Mouse (Mus musculus): Measurements from ENCODE around the gene Gstm6. TPM values are rescaled to one million over a fixed set of nuclear protein-coding genes. Genes with fewer than 3 reads are reported as not detected.

The Gstm6 gene
- polyA plus RNA-seq, 1 experiment from 2014 or later: 17.9 TPM

DNA sequence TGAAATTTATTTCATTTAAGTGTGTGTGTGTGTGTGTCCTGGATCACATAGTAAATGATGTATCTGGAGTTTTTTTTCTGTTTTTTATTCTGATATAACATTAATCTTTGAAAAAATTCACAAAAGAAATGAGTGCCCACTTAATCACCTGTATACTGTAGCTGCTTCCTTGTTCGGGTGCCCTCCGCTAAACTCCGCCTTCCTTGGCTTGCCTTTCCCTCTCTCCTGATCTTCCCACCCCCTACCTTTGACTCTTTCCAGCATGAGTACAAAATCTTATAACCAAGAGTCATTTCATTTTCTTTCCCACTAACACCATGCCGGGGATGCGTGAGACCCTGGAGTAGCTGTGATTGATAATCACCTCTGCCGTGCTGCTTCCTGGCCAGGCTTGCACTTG is 11.4 kb downstream of the Gstm6 start:
- Histone ChIP-seq H3K4me3 (ENCODE audit: low read length) (no peak overlapping the region), H3K4me2 (ENCODE audit: low read depth, low read length) (no peak overlapping the region), H3K4me1 (ENCODE audit: control insufficient read depth, insufficient read depth, low read length) (0 out of 2 replicates have a peak, but pooled peaks cover 6% of the 10 kb centered on the region), H3K9me3 (ENCODE audit: control insufficient read depth, low read length) (no peaks in the 10 kb centered on the region), H3K36me3 (ENCODE audit: control insufficient read depth, insufficient read depth, low read length) (no peaks in the 10 kb centered on the region), H3K9ac (ENCODE audit: low read depth, low read length) (no peak overlapping the region), H3K27ac (ENCODE audit: low read length) (no peak overlapping the region), H3K27me3 (replicated peaks; ENCODE audit: control insufficient read depth, insufficient read depth, low read length) (no peaks in the 10 kb centered on the region)
- ATAC-seq: peak; percentile 66
- 63% methylated on average over 6 of the region's 6 CpGs for WGBS

- WGBS: 5% methylated on average over 10 of the region's 10 CpGs
- Histone ChIP-seq H3K9ac (ENCODE audit: low read depth, low read length) (peak within 1 kb of the TSS; percentile 62), H3K36me3 (ENCODE audit: control insufficient read depth, insufficient read depth, low read length) (no peaks in the 10 kb centered on the region), H3K27me3 (replicated peaks; ENCODE audit: control insufficient read depth, insufficient read depth, low read length) (no peaks in the 10 kb centered on the region), H3K9me3 (ENCODE audit: control insufficient read depth, low read length) (no peaks in the 10 kb centered on the region), H3K4me3 (ENCODE audit: low read length) (peak within 1 kb of the TSS; percentile 34), H3K4me2 (ENCODE audit: low read depth, low read length) (peak within 1 kb of the TSS; percentile 63), H3K4me1 (ENCODE audit: control insufficient read depth, insufficient read depth, low read length) (0 out of 2 replicates have a peak, but pooled peaks cover 6% of the 10 kb centered on the region), H3K27ac (ENCODE audit: low read length) (peak within 1 kb of the TSS; percentile 62)
- ATAC-seq: peak; percentile 97
These were observed 11.9 kb downstream of the Gstm6 start, which contains the start of gene Gstm7 for GRCm38 (mm10) chr3:107931670-107932069. TSS of gene Gstm7 (minus strand) at chr3:107931817.

DNA sequence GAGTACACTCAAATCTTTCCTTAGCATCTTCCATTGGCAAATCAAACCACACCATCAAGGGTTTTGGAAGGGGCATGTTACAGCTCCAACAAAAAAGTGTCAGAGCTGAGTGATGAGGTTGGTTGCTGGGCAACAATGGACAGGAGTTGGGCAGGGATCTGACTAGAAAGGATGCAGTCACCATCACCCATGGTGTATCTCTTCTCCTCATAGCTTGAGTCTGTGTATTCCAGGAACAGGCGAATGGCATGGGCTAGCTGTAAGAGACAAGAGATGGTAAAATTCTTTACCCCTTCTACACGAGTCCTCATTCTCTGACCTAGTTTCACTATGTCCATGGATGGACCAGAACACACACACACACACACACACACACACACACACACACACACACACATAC is 12.4 kb downstream of the Gstm6 start:
- peak overlapping the region; percentile 63 for H3K4me2 ChIP-seq (ENCODE audit: low read depth, low read length)
- ATAC-seq: no peak
- WGBS: 59% methylated on average over 2 of the region's 2 CpGs

GRCm38 (mm10) chr3:107929731-107930130 is 13.8 kb downstream of the Gstm6 start:
- no peaks in the 10 kb centered on the region for H3K27me3 ChIP-seq (replicated peaks; ENCODE audit: control insufficient read depth, insufficient read depth, low read length)
- H3K36me3 ChIP-seq (ENCODE audit: control insufficient read depth, insufficient read depth, low read length): no peaks in the 10 kb centered on the region
- 73% methylated on average over 4 of the region's 4 CpGs for WGBS
- no peaks in the 10 kb centered on the region for H3K9me3 ChIP-seq (ENCODE audit: control insufficient read depth, low read length)
- no peak for ATAC-seq
- no peak overlapping the region for H3K9ac ChIP-seq (ENCODE audit: low read depth, low read length)
- 0 out of 2 replicates have a peak, but pooled peaks cover 6% of the 10 kb centered on the region for H3K4me1 ChIP-seq (ENCODE audit: control insufficient read depth, insufficient read depth, low read length)
- no peak overlapping the region for H3K4me3 ChIP-seq (ENCODE audit: low read length)
- no peak overlapping the region for H3K4me2 ChIP-seq (ENCODE audit: low read depth, low read length)
- no peak overlapping the region for H3K27ac ChIP-seq (ENCODE audit: low read length)

More for the DNA sequence above, 12.4 kb downstream of the Gstm6 start:
- H3K4me3 ChIP-seq (ENCODE audit: low read length): peak overlapping the region; percentile 34
- 0 out of 2 replicates have a peak, but pooled peaks cover 6% of the 10 kb centered on the region for H3K4me1 ChIP-seq (ENCODE audit: control insufficient read depth, insufficient read depth, low read length)
- no peaks in the 10 kb centered on the region for H3K9me3 ChIP-seq (ENCODE audit: control insufficient read depth, low read length)
- peak overlapping the region; percentile 62 for H3K9ac ChIP-seq (ENCODE audit: low read depth, low read length)
- H3K27me3 ChIP-seq (replicated peaks; ENCODE audit: control insufficient read depth, insufficient read depth, low read length): no peaks in the 10 kb centered on the region
- H3K27ac ChIP-seq (ENCODE audit: low read length): peak overlapping the region; percentile 62
- H3K36me3 ChIP-seq (ENCODE audit: control insufficient read depth, insufficient read depth, low read length): no peaks in the 10 kb centered on the region

GRCm38 (mm10) chr3:107929243-107929642 is 14.3 kb downstream of the Gstm6 start:
- Histone ChIP-seq H3K36me3 (ENCODE audit: control insufficient read depth, insufficient read depth, low read length) (no peaks in the 10 kb centered on the region), H3K9ac (ENCODE audit: low read depth, low read length) (no peak overlapping the region), H3K4me2 (ENCODE audit: low read depth, low read length) (no peak overlapping the region), H3K4me1 (ENCODE audit: control insufficient read depth, insufficient read depth, low read length) (0 out of 2 replicates have a peak, but pooled peaks cover 6% of the 10 kb centered on the region), H3K4me3 (ENCODE audit: low read length) (no peak overlapping the region), H3K27ac (ENCODE audit: low read length) (no peak overlapping the region), H3K9me3 (ENCODE audit: control insufficient read depth, low read length) (no peaks in the 10 kb centered on the region), H3K27me3 (replicated peaks; ENCODE audit: control insufficient read depth, insufficient read depth, low read length) (no peaks in the 10 kb centered on the region)
- 81% methylated on average over 4 of the region's 4 CpGs for WGBS
- no peak for ATAC-seq

GRCm38 (mm10) chr3:107928691-107929090 is 14.9 kb downstream of the Gstm6 start:
- ATAC-seq: no peak
- H3K4me2 ChIP-seq (ENCODE audit: low read depth, low read length): no peak overlapping the region
- H3K27me3 ChIP-seq (replicated peaks; ENCODE audit: control insufficient read depth, insufficient read depth, low read length): no peaks in the 10 kb centered on the region
- WGBS: 84% methylated on average over 11 of the region's 11 CpGs
- H3K27ac ChIP-seq (ENCODE audit: low read length): no peak overlapping the region
- 0 out of 2 replicates have a peak, but pooled peaks cover 6% of the 10 kb centered on the region for H3K4me1 ChIP-seq (ENCODE audit: control insufficient read depth, insufficient read depth, low read length)
- H3K4me3 ChIP-seq (ENCODE audit: low read length): no peak overlapping the region
- no peaks in the 10 kb centered on the region for H3K36me3 ChIP-seq (ENCODE audit: control insufficient read depth, insufficient read depth, low read length)
- H3K9ac ChIP-seq (ENCODE audit: low read depth, low read length): no peak overlapping the region
- no peaks in the 10 kb centered on the region for H3K9me3 ChIP-seq (ENCODE audit: control insufficient read depth, low read length)

DNA sequence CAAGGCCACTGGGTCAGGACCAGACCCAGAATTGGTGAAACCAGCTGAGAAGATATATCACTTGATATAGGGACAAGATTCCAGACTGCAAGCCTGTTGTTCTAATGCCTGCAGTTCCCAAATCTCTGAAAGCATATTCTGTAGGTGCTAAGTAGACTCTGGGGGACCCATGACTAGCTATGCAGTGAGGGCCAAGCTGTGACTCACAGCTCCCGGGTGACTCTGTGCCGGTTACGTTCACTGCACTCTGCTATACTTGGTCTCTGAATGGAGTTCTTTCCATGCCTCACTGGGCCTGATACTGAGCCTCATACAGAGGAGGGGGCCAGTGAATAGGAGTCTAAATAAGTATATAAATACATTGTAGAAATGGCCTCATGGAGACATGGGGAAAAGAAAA is 15.7 kb downstream of the Gstm6 start:
- Histone ChIP-seq H3K4me3 (ENCODE audit: low read length) (no peak overlapping the region), H3K27ac (ENCODE audit: low read length) (no peak overlapping the region), H3K4me1 (ENCODE audit: control insufficient read depth, insufficient read depth, low read length) (0 out of 2 replicates have a peak, but pooled peaks cover 6% of the 10 kb centered on the region), H3K9me3 (ENCODE audit: control insufficient read depth, low read length) (no peaks in the 10 kb centered on the region), H3K36me3 (ENCODE audit: control insufficient read depth, insufficient read depth, low read length) (no peaks in the 10 kb centered on the region), H3K9ac (ENCODE audit: low read depth, low read length) (no peak overlapping the region), H3K27me3 (replicated peaks; ENCODE audit: control insufficient read depth, insufficient read depth, low read length) (no peaks in the 10 kb centered on the region), H3K4me2 (ENCODE audit: low read depth, low read length) (no peak overlapping the region)
- WGBS: 83% methylated on average over 3 of the region's 3 CpGs
- no peak for ATAC-seq

DNA sequence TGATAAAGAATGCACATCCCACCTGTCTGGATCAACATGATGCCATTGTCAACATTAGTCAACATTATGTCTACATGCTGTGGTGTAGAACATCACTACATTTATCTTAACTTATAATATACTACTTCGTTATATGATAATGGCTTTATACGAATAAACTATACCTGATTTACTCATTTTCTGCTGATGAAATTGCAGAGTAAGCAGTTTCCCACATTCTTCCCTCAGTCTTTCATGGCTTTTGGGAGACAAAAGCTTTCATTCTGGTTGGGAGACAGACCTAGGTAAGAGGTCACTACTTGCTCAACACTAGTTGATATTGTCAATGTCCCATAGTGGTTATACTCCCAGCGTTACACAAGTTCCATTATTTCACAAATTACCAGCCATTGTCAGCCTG is 18.2 kb downstream of the Gstm6 start:
- Histone ChIP-seq H3K9ac (ENCODE audit: low read depth, low read length) (no peak overlapping the region), H3K27me3 (replicated peaks; ENCODE audit: control insufficient read depth, insufficient read depth, low read length) (no peaks in the 10 kb centered on the region), H3K4me1 (ENCODE audit: control insufficient read depth, insufficient read depth, low read length) (0 out of 2 replicates have a peak, but pooled peaks cover 3% of the 10 kb centered on the region), H3K27ac (ENCODE audit: low read length) (no peak overlapping the region), H3K9me3 (ENCODE audit: control insufficient read depth, low read length) (no peaks in the 10 kb centered on the region), H3K4me3 (ENCODE audit: low read length) (no peak overlapping the region), H3K4me2 (ENCODE audit: low read depth, low read length) (no peak overlapping the region), H3K36me3 (ENCODE audit: control insufficient read depth, insufficient read depth, low read length) (no peaks in the 10 kb centered on the region)
- 89% methylated on average over 3 of the region's 3 CpGs for WGBS
- no peak for ATAC-seq

GRCm38 (mm10) chr3:107920348-107920747 is 23.2 kb downstream of the Gstm6 start:
- Histone ChIP-seq H3K4me2 (ENCODE audit: low read depth, low read length) (no peak overlapping the region), H3K4me1 (ENCODE audit: control insufficient read depth, insufficient read depth, low read length) (no peaks in the 10 kb centered on the region), H3K4me3 (ENCODE audit: low read length) (no peak overlapping the region), H3K36me3 (ENCODE audit: control insufficient read depth, insufficient read depth, low read length) (no peaks in the 10 kb centered on the region), H3K9me3 (ENCODE audit: control insufficient read depth, low read length) (no peaks in the 10 kb centered on the region), H3K9ac (ENCODE audit: low read depth, low read length) (no peak overlapping the region), H3K27ac (ENCODE audit: low read length) (no peak overlapping the region), H3K27me3 (replicated peaks; ENCODE audit: control insufficient read depth, insufficient read depth, low read length) (no peaks in the 10 kb centered on the region)
- peak; percentile 50 for ATAC-seq
- 82% methylated on average over 5 of the region's 5 CpGs for WGBS
